Mouse (Mus musculus): ENCODE data around the gene Uri1.

Uri1 gene

DNA sequence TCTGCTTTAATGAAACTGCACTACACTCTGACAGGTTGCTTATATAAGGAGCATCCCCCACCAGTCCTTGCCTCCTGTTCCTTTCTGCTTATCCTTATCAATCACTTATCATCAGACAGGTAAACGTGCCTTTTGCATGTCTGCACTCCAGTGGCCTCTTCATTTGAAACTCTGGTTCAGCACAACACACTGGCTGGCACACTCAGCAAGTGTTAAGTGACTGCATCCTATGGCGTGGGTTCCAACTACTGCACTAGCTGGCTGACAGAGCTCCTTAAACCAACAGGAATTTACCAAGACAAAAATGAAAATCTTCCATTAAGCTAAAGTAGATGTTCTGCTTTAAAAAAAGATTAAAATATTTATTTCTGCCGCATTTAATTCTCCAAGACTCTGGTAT is 9.4 kb downstream of the Uri1 start:
- DNase-seq (ENCODE audit: low spot score in 2 of 2): no peak

DNA sequence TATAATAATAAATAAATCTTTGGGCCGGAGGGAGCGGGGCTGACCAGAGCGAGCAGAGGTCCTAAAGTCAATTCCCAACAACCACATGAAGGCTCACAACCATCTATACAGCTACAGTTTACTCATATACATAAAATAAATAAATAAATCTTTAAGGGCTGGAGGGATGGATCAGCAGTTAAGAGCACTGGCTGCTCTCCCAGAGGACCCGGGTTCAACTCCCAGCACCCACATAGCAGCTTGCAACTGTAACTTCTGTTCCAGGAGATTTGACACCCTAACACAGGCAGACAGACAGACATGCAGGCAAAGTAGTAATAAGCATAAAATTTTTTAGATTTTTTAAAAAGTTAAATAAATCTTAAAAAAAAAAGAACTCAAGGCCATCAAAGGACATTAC is 10.5 kb downstream of the Uri1 start:
- no peak for DNase-seq (ENCODE audit: low spot score in 2 of 2)

DNA sequence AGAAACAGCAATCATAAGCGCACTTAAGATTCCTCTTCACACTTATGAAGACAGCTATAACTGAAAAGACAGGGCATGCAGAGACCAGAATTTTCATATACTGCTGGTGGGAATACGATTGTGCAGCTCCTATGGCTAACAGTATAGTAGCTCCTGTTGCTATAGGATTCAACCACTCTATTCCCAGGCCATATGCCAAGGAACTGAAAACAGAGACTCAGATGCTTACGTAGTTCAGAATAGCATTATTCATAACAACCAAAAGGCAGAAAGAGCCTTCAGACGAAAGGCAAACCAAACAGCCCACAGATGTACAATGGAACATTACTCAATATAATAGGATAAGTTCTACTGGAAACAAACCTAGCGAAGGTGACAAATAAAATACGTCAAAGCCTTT is 15.0 kb downstream of the Uri1 start:
- no peak for DNase-seq (ENCODE audit: low spot score in 2 of 2)

DNA sequence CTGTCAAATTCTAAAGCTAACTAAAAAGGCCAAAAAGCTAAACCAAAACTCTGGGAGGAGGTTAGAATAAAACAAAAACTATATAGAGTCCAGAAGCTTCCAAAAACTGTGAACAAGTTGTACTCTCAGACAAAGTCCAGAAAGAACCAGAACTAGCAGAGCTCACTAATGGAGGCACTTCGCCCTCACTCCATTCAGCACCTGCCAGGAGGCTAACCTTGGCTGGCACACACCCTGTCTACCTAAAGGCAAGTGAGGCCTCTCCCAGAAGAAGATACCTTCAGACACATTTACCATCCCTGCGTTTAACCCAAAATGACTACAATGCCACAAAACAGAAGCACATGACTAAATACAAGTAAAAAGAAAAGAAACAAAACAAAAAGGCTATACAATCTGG is 20.9 kb downstream of the Uri1 start:
- DNase-seq (ENCODE audit: low spot score in 2 of 2): no peak

- no peak for DNase-seq (ENCODE audit: low spot score in 2 of 2)
Observed at GRCm38 (mm10) chr7:37999691-38000090, 23.7 kb downstream of the Uri1 start.

DNA sequence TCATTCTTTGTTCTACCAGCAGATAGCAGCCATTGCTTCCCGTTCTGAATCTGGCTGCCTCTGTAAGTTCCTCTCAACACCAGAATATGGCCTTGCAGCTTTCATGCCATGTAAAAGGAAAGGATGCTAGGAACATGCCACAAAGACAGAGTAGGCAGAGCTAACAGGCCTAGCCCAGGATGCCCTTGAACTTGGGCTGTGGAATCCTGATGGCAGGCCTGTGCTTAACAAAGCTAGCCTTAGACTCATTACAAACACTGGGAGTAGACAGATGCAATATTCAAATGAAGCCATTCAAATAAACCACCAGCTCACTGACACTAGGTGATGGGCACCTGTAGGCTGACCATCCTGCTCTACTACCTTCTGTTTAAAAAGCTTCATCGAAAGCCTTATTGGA is 30.5 kb downstream of the Uri1 start:
- no peak for DNase-seq (ENCODE audit: low spot score in 2 of 2)

GRCm38 (mm10) chr7:37984866-37985265 is 38.5 kb downstream of the Uri1 start:
- no peak for DNase-seq (ENCODE audit: low spot score in 2 of 2)

DNA sequence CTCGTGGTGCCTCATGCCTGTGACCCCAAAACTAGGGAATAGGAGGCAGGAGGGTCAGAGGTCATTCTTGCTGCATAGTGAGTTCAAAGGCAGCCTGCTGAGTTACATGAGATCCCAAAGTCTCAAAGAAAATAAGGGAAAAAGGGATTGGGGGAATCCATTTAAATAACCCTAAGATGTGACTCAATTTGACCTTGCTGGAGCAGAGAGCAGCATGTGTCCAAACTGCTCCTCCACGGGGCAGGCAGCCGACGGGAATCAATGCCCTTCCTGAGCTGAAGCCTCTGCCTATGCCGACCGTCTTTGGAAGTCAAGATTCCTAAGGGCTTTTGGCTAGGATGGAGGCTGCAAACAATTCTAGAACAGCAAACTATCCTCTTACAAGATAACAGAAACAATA is 39.9 kb downstream of the Uri1 start:
- no peak for DNase-seq (ENCODE audit: low spot score in 2 of 2)

- no peak for DNase-seq (ENCODE audit: low spot score in 2 of 2)
Observed at GRCm38 (mm10) chr7:37979729-37980128, 43.6 kb downstream of the Uri1 start.

DNA sequence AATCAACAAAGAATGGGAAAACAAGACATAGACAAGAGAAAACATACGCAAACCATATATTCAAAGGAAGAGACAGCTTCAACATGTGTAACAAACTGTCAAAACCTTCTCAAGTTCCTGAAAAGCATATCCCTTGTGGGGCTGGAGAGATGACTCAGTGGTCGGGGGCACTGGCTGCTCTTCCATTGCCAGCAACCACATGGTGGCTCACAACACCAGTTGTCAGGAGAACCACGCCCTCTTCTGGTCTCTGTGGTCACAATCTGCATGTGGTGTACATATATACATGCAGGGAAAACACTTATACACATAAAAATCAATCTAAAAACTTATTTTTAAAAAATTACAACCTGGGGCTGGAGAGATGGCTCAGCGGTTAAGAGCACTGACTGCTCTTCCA is 44.9 kb downstream of the Uri1 start:
- no peak for DNase-seq (ENCODE audit: low spot score in 2 of 2)

DNA sequence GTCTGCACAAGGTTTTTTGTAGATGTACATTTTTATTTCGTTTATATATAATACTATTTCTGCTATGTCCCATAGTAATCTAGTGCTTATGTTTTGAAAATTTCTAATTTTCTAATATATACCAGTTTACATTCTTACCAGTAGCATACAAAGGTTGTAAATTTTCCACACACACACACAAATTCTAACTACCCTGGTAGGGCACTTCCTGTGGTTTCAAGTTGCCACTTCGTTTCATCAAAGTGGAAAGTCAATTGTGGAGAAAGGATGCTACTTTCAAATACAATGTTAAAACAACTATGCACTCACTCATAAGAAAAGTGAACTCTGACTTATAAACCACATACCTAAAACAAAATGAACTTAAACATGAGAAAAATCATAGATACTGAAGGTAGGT is 45.7 kb downstream of the Uri1 start:
- DNase-seq (ENCODE audit: low spot score in 2 of 2): no peak

GRCm38 (mm10) chr7:37972999-37973555 is 50.3 kb downstream of the Uri1 start:
- DNase-seq (ENCODE audit: low spot score in 2 of 2): no peak

- DNase-seq (ENCODE audit: low spot score in 2 of 2): no peak
Observed at GRCm38 (mm10) chr7:37972571-37972970, 50.8 kb downstream of the Uri1 start.

DNA sequence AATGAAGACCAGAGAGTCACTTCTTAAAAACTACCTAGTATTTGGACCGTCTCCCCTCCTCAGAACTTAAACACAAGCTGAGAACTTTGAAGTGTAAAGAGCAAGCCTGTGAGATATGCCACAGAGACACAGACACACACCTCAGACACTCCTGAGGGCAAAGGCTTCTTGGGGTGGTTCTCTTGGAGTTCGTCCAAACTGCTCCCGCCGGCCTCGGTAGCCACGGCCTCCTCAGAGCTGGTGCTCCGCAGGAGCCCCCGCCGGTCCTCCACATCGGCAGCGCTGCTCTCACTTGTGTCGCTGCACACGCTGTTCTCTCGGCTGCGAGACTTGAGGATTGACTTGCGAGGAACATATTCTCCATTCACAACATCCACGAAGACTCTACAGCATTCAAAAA is 61.0 kb downstream of the Uri1 start:
- DNase-seq (ENCODE audit: low spot score in 2 of 2): no peak

DNA sequence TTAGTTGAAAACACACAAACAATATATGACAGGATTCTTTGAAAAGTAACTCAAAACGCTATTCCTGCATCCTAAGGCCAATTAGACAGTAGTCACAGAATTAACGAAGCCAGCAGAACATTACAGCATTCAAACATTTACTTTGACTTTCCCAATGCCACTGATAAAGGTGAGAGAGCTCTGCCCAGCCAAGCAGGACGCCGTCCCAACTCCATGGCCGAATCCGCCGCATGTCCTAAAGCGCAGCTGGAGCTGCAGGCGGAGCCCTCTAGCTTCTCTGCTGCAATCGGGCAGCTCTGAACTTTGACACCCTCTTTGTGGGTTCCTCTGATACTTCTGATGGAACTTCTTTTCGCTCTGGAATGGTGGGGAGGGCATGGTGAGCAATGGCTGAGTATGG is 62.1 kb downstream of the Uri1 start:
- no peak for DNase-seq (ENCODE audit: low spot score in 2 of 2)

DNA sequence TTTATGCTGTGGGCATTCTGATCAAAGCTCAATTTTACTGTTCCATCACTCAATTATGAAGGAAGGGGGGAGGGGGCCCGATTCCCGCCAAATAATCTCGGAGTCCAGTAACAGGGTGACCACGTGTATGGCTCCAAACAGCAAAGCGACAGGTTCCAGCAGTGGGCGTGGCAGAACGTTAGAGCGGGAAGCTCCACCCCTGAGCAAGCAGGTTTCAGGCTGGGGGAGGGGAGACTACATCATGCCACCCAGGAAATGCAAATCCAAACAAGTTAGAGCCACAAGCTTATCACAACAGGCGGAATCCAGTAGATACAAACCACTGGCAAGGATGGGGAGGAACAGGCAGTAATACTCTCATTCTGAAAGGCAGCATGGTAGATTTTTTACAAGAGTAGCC is 71.5 kb downstream of the Uri1 start:
- DNase-seq (ENCODE audit: low spot score in 2 of 2): no peak

DNA sequence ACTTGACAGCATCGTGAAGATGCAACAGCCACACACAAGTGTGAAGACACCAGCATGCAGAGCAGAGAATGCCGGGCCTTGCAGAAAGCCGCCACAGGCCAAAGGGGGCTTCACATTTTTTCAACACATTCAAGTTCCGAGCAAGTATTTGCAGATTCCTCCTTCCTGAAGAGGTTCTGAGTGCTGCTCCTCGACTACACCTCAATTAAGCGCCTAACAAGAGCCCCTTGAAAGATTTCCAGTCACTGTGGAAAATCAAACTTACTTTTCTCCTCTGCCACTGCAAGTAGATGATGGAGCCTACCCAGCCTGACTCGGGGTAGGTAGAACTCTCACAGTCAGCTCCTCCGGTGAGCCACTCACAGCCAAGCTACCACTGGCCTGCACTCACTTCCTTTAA is 86.9 kb downstream of the Uri1 start:
- no peak for DNase-seq (ENCODE audit: low spot score in 2 of 2)

- no peak for DNase-seq (ENCODE audit: low spot score in 2 of 2)
Observed at GRCm38 (mm10) chr7:37935786-37936185, 87.6 kb downstream of the Uri1 start.

DNA sequence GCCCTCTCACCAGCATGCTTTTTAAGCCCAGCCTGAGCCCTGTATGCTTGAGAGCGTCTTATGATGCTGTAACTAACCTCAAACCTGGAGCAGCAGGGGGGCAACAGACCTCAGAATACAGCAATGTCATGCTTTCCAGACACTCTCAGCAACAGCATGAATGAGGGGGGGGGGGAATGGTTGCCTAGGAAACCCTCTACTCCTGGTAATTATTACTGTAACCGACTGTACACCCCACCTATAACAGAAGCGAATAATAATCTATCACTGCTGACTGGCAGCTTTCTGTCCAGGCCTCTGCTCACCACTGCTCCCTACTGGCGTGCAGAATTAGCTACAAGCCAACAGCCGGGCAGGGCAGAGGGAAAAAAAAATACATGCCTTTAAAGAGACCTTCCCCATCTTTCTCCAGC is 88.6 kb downstream of the Uri1 start:
- DNase-seq (ENCODE audit: low spot score in 2 of 2): no peak

DNA sequence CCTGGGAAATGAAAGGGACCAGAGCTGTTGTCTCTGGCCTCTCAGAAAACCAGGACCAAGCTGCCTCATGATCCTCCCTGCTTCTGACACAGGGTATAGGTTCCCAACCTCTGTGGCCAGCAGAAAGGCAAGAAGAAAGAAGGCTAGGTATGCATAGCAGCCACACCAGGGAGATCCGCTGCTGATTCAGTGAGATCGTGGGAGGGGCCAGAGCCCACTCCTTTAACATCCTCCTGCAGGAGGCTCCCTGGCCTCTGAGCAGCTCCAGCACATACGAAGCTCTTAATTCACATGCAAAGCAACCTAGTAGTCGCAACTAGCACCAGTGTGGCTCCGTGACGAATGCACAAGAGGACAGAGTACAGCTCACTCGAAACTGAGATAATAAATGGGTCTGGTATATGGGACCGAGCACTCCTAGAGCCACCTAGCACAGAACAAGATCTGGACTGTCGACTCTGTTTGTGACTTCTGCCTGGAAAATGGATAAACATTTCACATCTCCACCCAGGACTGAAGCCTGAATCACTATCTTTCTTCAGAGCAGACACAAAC is 89.5 kb downstream of the Uri1 start:
- no peak for DNase-seq (ENCODE audit: low spot score in 2 of 2)

DNA sequence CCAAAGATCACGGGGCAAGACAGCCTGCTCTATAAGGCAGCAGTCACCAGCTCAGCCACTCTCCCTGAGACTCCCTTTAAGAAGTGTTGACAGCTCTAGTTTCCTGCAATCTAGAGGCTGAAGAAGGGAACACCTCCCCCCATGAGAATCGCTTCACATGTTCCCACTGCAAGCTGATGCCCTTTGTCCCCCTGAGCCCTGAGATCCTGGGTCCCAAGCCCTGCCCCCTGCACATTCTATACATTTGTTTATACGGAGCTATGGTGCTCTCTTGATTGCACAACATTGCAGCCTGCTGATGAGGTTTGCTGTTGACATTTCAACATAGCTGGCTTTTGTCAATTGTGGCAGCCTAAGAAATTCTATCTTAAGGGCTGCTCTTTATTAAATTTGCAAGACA is 91.7 kb downstream of the Uri1 start:
- no peak for DNase-seq (ENCODE audit: low spot score in 2 of 2)

DNA sequence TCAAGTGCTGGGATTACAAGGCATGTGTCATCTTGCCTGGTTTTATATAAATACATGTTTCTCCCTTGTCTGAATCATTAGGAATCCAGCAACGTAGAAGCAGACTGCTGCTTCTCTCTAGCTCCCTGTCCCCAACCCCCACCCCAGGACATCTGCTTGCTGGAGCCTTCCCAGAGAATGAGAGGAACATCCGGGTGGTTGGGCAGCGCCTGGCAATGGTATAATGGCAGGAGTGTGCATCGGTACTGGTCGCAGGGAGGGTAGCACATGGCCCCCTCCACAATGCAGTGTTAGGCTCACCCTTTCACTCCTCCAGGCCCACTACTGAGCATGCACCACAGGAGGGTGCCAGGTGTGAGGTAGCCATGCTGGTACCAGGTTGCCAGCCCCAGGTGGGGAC is 93.6 kb downstream of the Uri1 start:
- DNase-seq (ENCODE audit: low spot score in 2 of 2): no peak

GRCm38 (mm10) chr7:37922999-37923398 is 100.4 kb downstream of the Uri1 start:
- no peak for DNase-seq (ENCODE audit: low spot score in 2 of 2)

- DNase-seq (ENCODE audit: low spot score in 2 of 2): no peak
Observed at GRCm38 (mm10) chr7:37921681-37922430, 101.5 kb downstream of the Uri1 start.

All from frontal cortex, postnatal 14 days (tissue).